Mouse (Mus musculus): Measurements from ENCODE around the gene Mov10l1. TPM values are rescaled to one million over a fixed set of nuclear protein-coding genes. Genes with fewer than 3 reads are reported as not detected.

Mov10l1 gene
- polyA plus RNA-seq, 1 experiment from 2014 or later, result 0.39 TPM

DNA sequence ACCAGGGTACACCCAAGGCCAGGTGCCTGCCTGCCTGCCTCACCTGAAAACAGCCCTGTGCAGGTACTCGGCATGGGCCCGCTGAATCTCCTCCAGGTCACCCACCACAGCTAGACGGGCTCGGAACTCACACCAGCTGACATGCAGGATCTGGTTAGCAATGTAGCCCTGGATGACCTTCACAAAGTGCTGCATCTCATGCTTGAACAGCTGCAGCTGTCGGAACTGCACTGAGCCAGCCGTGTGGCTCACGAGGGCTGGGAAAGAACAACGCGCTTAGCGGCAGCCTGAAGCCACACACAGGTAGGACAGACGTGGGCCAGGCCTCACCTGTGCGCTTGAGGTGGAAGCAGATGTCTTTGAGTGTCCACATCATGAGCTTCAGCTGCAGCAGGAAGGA, 118.1 kb downstream of the Mov10l1 start:
- H3K4me2 ChIP-seq (ENCODE audit: low read depth, low read length), result no peak overlapping the region
- H3K4me1 ChIP-seq (ENCODE audit: control insufficient read depth, insufficient read depth, low read length), result no peaks in the 10 kb centered on the region
- H3K9me3 ChIP-seq (replicated peaks; ENCODE audit: control insufficient read depth, low read length), result no peaks in the 10 kb centered on the region
- ATAC-seq (replicated peaks; ENCODE audit: insufficient number of reproducible peaks, low FRiP score, low TSS enrichment, low read depth) (no peak), DNase-seq (ENCODE audit: low spot score) (no peak)
- WGBS, result 91% methylated on average over 12 of the region's 12 CpGs
- no peak overlapping the region for H3K27ac ChIP-seq (replicated peaks; ENCODE audit: low read depth, low read length)
- H3K27me3 ChIP-seq (ENCODE audit: control insufficient read depth, insufficient read depth, low read length), result no peaks in the 10 kb centered on the region
- H3K9ac ChIP-seq (replicated peaks; ENCODE audit: low read length), result no peak overlapping the region
- no peak overlapping the region for H3K4me3 ChIP-seq (ENCODE audit: low read depth, low read length)
- H3K36me3 ChIP-seq (replicated peaks; ENCODE audit: control insufficient read depth, insufficient read depth, low read depth, low read length), result peaks cover 15% of the 10 kb centered on the region

DNA sequence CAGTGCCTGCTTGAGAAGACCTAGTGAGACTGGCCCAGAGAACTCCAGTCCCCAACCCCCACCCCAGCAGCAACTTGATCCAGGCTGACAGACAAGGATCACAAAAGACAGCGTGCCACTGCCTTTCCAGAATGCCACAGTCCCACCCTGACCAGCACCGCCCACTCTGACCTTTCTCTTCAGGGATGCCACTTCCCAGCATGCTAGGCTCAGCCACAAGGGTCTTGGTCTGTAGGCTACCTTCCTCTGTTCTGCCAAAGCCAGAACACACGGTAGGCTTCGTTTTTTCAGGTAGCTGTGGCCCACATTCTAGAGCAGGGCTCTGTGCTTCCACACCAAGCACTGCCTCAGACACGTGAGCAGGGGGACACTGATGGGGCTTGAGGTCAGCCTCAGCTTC, 119.9 kb downstream of the Mov10l1 start:
- H3K4me2 ChIP-seq (ENCODE audit: low read depth, low read length), result no peak overlapping the region
- H3K9ac ChIP-seq (replicated peaks; ENCODE audit: low read length), result no peak overlapping the region
- no peaks in the 10 kb centered on the region for H3K27me3 ChIP-seq (ENCODE audit: control insufficient read depth, insufficient read depth, low read length)
- no peaks in the 10 kb centered on the region for H3K9me3 ChIP-seq (replicated peaks; ENCODE audit: control insufficient read depth, low read length)
- H3K4me1 ChIP-seq (ENCODE audit: control insufficient read depth, insufficient read depth, low read length), result no peaks in the 10 kb centered on the region
- WGBS, result 72% methylated on average over 5 of the region's 5 CpGs
- H3K27ac ChIP-seq (replicated peaks; ENCODE audit: low read depth, low read length), result no peak overlapping the region
- H3K36me3 ChIP-seq (replicated peaks; ENCODE audit: control insufficient read depth, insufficient read depth, low read depth, low read length), result peaks cover 15% of the 10 kb centered on the region
- ATAC-seq (replicated peaks; ENCODE audit: insufficient number of reproducible peaks, low FRiP score, low TSS enrichment, low read depth) (no peak; the same call in 1 of the 2 replicates), DNase-seq (ENCODE audit: low spot score) (no peak)
- H3K4me3 ChIP-seq (ENCODE audit: low read depth, low read length), result no peak overlapping the region

DNA sequence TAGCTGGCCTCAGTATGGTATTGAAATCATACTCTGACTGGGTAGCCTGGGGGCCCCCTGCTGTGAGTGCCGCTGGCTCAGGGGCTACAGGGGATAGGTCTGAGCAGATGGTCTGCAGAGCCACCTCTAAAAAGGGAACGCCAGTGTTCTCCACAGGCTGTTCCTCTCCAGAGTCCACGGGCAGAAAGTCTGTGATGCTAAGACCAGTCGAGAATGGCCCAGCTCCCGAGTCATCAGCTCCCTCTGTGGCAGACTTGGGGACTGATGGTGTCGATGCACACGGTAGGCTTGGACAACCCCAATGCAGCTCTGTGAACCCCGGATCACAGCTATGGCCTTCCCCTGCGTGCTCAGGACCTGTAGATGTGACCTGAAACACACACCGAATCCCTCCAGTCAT, 121.2 kb downstream of the Mov10l1 start:
- DNase-seq (ENCODE audit: low spot score) (no peak), ATAC-seq (replicated peaks; ENCODE audit: insufficient number of reproducible peaks, low FRiP score, low TSS enrichment, low read depth) (no peak)
- peaks cover 18% of the 10 kb centered on the region for H3K36me3 ChIP-seq (replicated peaks; ENCODE audit: control insufficient read depth, insufficient read depth, low read depth, low read length)
- H3K27me3 ChIP-seq (ENCODE audit: control insufficient read depth, insufficient read depth, low read length), result no peaks in the 10 kb centered on the region
- H3K4me1 ChIP-seq (ENCODE audit: control insufficient read depth, insufficient read depth, low read length), result no peaks in the 10 kb centered on the region
- no peak overlapping the region for H3K27ac ChIP-seq (replicated peaks; ENCODE audit: low read depth, low read length)
- no peak overlapping the region for H3K4me2 ChIP-seq (ENCODE audit: low read depth, low read length)
- H3K9me3 ChIP-seq (replicated peaks; ENCODE audit: control insufficient read depth, low read length), result no peaks in the 10 kb centered on the region
- no peak overlapping the region for H3K9ac ChIP-seq (replicated peaks; ENCODE audit: low read length)
- WGBS, result 88% methylated on average over 10 of the region's 10 CpGs
- no peak overlapping the region for H3K4me3 ChIP-seq (ENCODE audit: low read depth, low read length)

DNA sequence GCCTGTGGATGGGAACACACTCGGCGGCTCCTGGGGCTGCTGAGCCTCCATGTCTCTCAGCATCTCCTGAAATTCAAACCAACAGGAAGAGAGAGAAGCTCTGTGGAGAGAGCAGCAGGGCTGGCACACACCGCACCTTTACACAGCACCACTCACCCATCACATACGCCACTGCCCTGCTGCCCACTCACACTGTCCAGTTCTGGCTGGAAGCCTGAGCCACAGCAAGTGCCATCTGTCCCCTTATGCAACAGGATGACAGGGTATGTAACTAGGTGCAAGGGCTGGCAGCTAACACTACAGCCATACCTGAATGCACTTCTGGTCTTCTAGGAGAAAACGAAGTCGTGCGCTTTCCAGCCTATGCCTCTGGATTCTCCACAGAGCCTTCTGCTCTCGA, 121.7 kb downstream of the Mov10l1 start:
- Histone ChIP-seq H3K9me3 (replicated peaks; ENCODE audit: control insufficient read depth, low read length) (no peaks in the 10 kb centered on the region), H3K4me2 (ENCODE audit: low read depth, low read length) (no peak overlapping the region), H3K27me3 (ENCODE audit: control insufficient read depth, insufficient read depth, low read length) (no peaks in the 10 kb centered on the region), H3K9ac (replicated peaks; ENCODE audit: low read length) (no peak overlapping the region), H3K36me3 (replicated peaks; ENCODE audit: control insufficient read depth, insufficient read depth, low read depth, low read length) (peaks cover 18% of the 10 kb centered on the region), H3K4me3 (ENCODE audit: low read depth, low read length) (no peak overlapping the region), H3K27ac (replicated peaks; ENCODE audit: low read depth, low read length) (no peak overlapping the region), H3K4me1 (ENCODE audit: control insufficient read depth, insufficient read depth, low read length) (no peaks in the 10 kb centered on the region)
- DNase-seq (ENCODE audit: low spot score) (no peak), ATAC-seq (replicated peaks; ENCODE audit: insufficient number of reproducible peaks, low FRiP score, low TSS enrichment, low read depth) (no peak)
- WGBS, result 92% methylated on average over 8 of the region's 8 CpGs

Other genes with a start within 250 kb of the Mov10l1 start
- 24.0 and 24.3 TPM in 2 replicates for gene Brd1, start 248.7 kb upstream of the Mov10l1 start, polyA plus RNA-seq (2014; fragmentation: Nextera tagmentation; extraction: Ambion mirVana)
- gene Zbed4, start 231.2 kb upstream of the Mov10l1 start, polyA plus RNA-seq (2014; fragmentation: Nextera tagmentation; extraction: Ambion mirVana), result 35.8 and 36.7 TPM in 2 replicates
- 11.0 and 11.3 TPM in 2 replicates for gene Alg12, start 163.6 kb upstream of the Mov10l1 start, polyA plus RNA-seq (2014; fragmentation: Nextera tagmentation; extraction: Ambion mirVana)
- gene Creld2, start 163.3 kb upstream of the Mov10l1 start, polyA plus RNA-seq (2014; fragmentation: Nextera tagmentation; extraction: Ambion mirVana), result 76.6 and 77.6 TPM in 2 replicates
- 34.5 and 37.4 TPM in 2 replicates for gene Pim3, start 120.7 kb upstream of the Mov10l1 start, polyA plus RNA-seq (2014; fragmentation: Nextera tagmentation; extraction: Ambion mirVana)
- not detected in 2 replicates for gene Ttll8, start 28.5 kb upstream of the Mov10l1 start, polyA plus RNA-seq (2014; fragmentation: Nextera tagmentation; extraction: Ambion mirVana)
- 0.82 and 1.1 TPM in 2 replicates for gene Mlc1, start 3.9 kb upstream of the Mov10l1 start, polyA plus RNA-seq (2014; fragmentation: Nextera tagmentation; extraction: Ambion mirVana)
- gene Panx2, start 76.8 kb downstream of the Mov10l1 start, polyA plus RNA-seq (2014; fragmentation: Nextera tagmentation; extraction: Ambion mirVana), result 0.24 and 0.28 TPM in 2 replicates
- gene Trabd, start 92.2 kb downstream of the Mov10l1 start, polyA plus RNA-seq (2014; fragmentation: Nextera tagmentation; extraction: Ambion mirVana), result 38.0 and 43.6 TPM in 2 replicates
- 17.2 and 17.7 TPM in 2 replicates for gene Selenoo, start 106.2 kb downstream of the Mov10l1 start, polyA plus RNA-seq (2014; fragmentation: Nextera tagmentation; extraction: Ambion mirVana)
- 15.6 and 17.0 TPM in 2 replicates for gene Tubgcp6, start 140.2 kb downstream of the Mov10l1 start, polyA plus RNA-seq (2014; fragmentation: Nextera tagmentation; extraction: Ambion mirVana)
- gene Hdac10, start 145.8 kb downstream of the Mov10l1 start, polyA plus RNA-seq (2014; fragmentation: Nextera tagmentation; extraction: Ambion mirVana), result 10.3 and 11.3 TPM in 2 replicates
- 10.1 and 11.9 TPM in 2 replicates for gene Mapk12, start 157.8 kb downstream of the Mov10l1 start, polyA plus RNA-seq (2014; fragmentation: Nextera tagmentation; extraction: Ambion mirVana)
- gene Mapk11, start 166.7 kb downstream of the Mov10l1 start, polyA plus RNA-seq (2014; fragmentation: Nextera tagmentation; extraction: Ambion mirVana), result 12.7 and 13.5 TPM in 2 replicates
- gene Plxnb2, start 197.9 kb downstream of the Mov10l1 start, polyA plus RNA-seq (2014; fragmentation: Nextera tagmentation; extraction: Ambion mirVana), result 113 and 122 TPM in 2 replicates
- 14.9 and 18.6 TPM in 2 replicates for gene Dennd6b, start 213.6 kb downstream of the Mov10l1 start, polyA plus RNA-seq (2014; fragmentation: Nextera tagmentation; extraction: Ambion mirVana)
- gene Ppp6r2, start 228.6 kb downstream of the Mov10l1 start, polyA plus RNA-seq (2014; fragmentation: Nextera tagmentation; extraction: Ambion mirVana), result 22.8 and 25.1 TPM in 2 replicates

All from embryonic facial prominence, embryonic 11.5 days (tissue).